ENCODE assay signal across 8 mouse cellular contexts in genomic region chr15:100983427-100984153, GRCm38 (mm10).
DNase-seq lines count a peak whose midpoint lies in the region; ATAC-seq and TF ChIP-seq lines count a peak whose summit lies in the region.

No protein-coding gene starts in this region.

- TF ChIP-seq CTCF in thymus, adult 2 months (IDR thresholded peaks at IDR 0.05; ENCODE audit: borderline replicate concordance, control insufficient read depth, extremely low read depth, insufficient read depth, low read length, poor library complexity): no peak
- TF ChIP-seq CTCF in brain, embryonic 14.5 days (IDR thresholded peaks at IDR 0.05; ENCODE audit: borderline replicate concordance, extremely low read depth, insufficient read depth, insufficient read length): peak; percentile 36; the same call in 1 of the 2 replicates

- H3K4me3 ChIP-seq in thymus, adult 2 months (ENCODE audit: control insufficient read depth, insufficient read depth, low read length): peak overlapping the region; percentile 3
- H3K4me3 ChIP-seq in heart, embryonic 10.5 days: peak overlapping the region; percentile 70
- peak overlapping the region; percentile 53 for H3K4me3 ChIP-seq in kidney, embryonic 16.5 days (ENCODE audit: low read length)
- peak overlapping the region; percentile 44 for H3K4me3 ChIP-seq in lung, embryonic 15.5 days

- H3K9me3 ChIP-seq in heart, embryonic 10.5 days: no peaks in the 10 kb centered on the region
- H3K9me3 ChIP-seq in kidney, embryonic 16.5 days (ENCODE audit: low read length): no peaks in the 10 kb centered on the region
- no peaks in the 10 kb centered on the region for H3K9me3 ChIP-seq in lung, embryonic 15.5 days

- peak; percentile 88 for ATAC-seq in kidney, embryonic 16.5 days (ENCODE audit: low FRiP score, low TSS enrichment)
- ATAC-seq in lung, embryonic 15.5 days (ENCODE audit: borderline replicate concordance, extremely low read depth, low FRiP score, low TSS enrichment): peak; percentile 74
- 0 out of 2 replicates have a peak, but pooled peaks have one; percentile 13 for ATAC-seq in neutrophil, adult 5-6 weeks (ENCODE audit: extremely low read depth, insufficient number of reproducible peaks, low FRiP score, poor library complexity, severe bottlenecking)
- no peak for ATAC-seq in erythroblast, adult 5-6 weeks (replicated peaks; ENCODE audit: low FRiP score, poor library complexity, severe bottlenecking)

- H3K36me3 ChIP-seq in thymus, adult 2 months (ENCODE audit: control insufficient read depth, insufficient read depth, low read length): no peaks in the 10 kb centered on the region
- H3K36me3 ChIP-seq in heart, embryonic 10.5 days: no peaks in the 10 kb centered on the region
- H3K36me3 ChIP-seq in kidney, embryonic 16.5 days (ENCODE audit: insufficient read depth, low read length): no peaks in the 10 kb centered on the region
- no peaks in the 10 kb centered on the region for H3K36me3 ChIP-seq in lung, embryonic 15.5 days

- peaks cover 8% of the 10 kb centered on the region; the same call in 1 of the 2 replicates for H3K27me3 ChIP-seq in thymus, adult 2 months (ENCODE audit: control insufficient read depth, insufficient read depth, low read length)
- H3K27me3 ChIP-seq in heart, embryonic 10.5 days (ENCODE audit: insufficient read depth, poor library complexity, severe bottlenecking): peaks cover 39% of the 10 kb centered on the region
- H3K27me3 ChIP-seq in kidney, embryonic 16.5 days (ENCODE audit: insufficient read depth, low read length): no peaks in the 10 kb centered on the region; the same call in 1 of the 2 replicates
- H3K27me3 ChIP-seq in lung, embryonic 15.5 days: peaks cover 33% of the 10 kb centered on the region

- H3K4me2 ChIP-seq in kidney, embryonic 16.5 days (replicated peaks; ENCODE audit: low read depth, low read length): peak overlapping the region; percentile 78
- H3K4me2 ChIP-seq in lung, embryonic 15.5 days: peak overlapping the region; percentile 86

- TF ChIP-seq POLR2A in thymus, adult 2 months (IDR thresholded peaks at IDR 0.05; ENCODE audit: control insufficient read depth, extremely low read depth, insufficient read depth, low read length, poor library complexity): no peak
- no peak for TF ChIP-seq POLR2A in brain, embryonic 14.5 days (IDR thresholded peaks at IDR 0.05; ENCODE audit: borderline replicate concordance, extremely low read depth, insufficient read depth, insufficient read length, poor library complexity, severe bottlenecking)

- DNase-seq in thymus, adult 2 months: peak; percentile 8
- no peak for DNase-seq in thymus, postnatal 0 days (ENCODE audit: low spot score)
- DNase-seq in brain, embryonic 14.5 days (ENCODE audit: low read depth): peak; percentile 87
- peak; percentile 78 for DNase-seq in heart, embryonic 10.5 days (ENCODE audit: low spot score)

- no peak overlapping the region for H3K27ac ChIP-seq in thymus, adult 2 months (ENCODE audit: control insufficient read depth, insufficient read depth, low read length)
- peak overlapping the region; percentile 71 for H3K27ac ChIP-seq in heart, embryonic 10.5 days
- no peak overlapping the region for H3K27ac ChIP-seq in kidney, embryonic 16.5 days (ENCODE audit: low read length)
- H3K27ac ChIP-seq in lung, embryonic 15.5 days: no peak overlapping the region

- peaks cover 6% of the 10 kb centered on the region; the same call in 1 of the 2 replicates for H3K4me1 ChIP-seq in thymus, adult 2 months (replicated peaks; ENCODE audit: control insufficient read depth, insufficient read depth, low read length)
- H3K4me1 ChIP-seq in heart, embryonic 10.5 days: peaks cover 9% of the 10 kb centered on the region
- no peaks in the 10 kb centered on the region; the same call in 1 of the 2 replicates for H3K4me1 ChIP-seq in kidney, embryonic 16.5 days (ENCODE audit: insufficient read depth, low read length)
- H3K4me1 ChIP-seq in lung, embryonic 15.5 days: peaks cover 4% of the 10 kb centered on the region

- WGBS in thymus, adult 2 months: 3% methylated on average over 46 of the region's 46 CpGs
- WGBS in heart, embryonic 10.5 days: under 1% methylated on average over 46 of the region's 46 CpGs
- WGBS in kidney, embryonic 16.5 days: under 1% methylated on average over 46 of the region's 46 CpGs
- WGBS in lung, embryonic 15.5 days: under 1% methylated on average over 46 of the region's 46 CpGs

- H3K9ac ChIP-seq in kidney, embryonic 16.5 days (replicated peaks; ENCODE audit: low read length): peak overlapping the region; percentile 63
- peak overlapping the region; percentile 37 for H3K9ac ChIP-seq in lung, embryonic 15.5 days

Comparison
In these comparisons a context has a peak if more than half of its experiments do, and no peak if none do; other contexts are left out.
1. H3K4me3 ChIP-seq: peak in every context shown above with its lines; median percentile 70 in heart, embryonic 10.5 days; 53 in kidney, embryonic 16.5 days; 44 in lung, embryonic 15.5 days; 3 in thymus, adult 2 months.